Mouse (Mus musculus) gastrocnemius, adult 2 months (tissue): ENCODE data around the gene Hdac10. TPM values are rescaled to one million over a fixed set of nuclear protein-coding genes. Genes with fewer than 3 reads are reported as not detected.

Experiments used
- DNase-seq: peaks from one replicate; pipeline ENCODE4 v3.0.0; 2022
- H3K27ac ChIP-seq: fragments of 200-600 bp; 2 replicates; pipeline ENCODE4 v1.8.1; 2022; ENCODE audit warnings: mild to moderate bottlenecking
- H3K4me3 ChIP-seq: fragments of 200-600 bp; 2 replicates; pipeline ENCODE4 v1.8.1; 2022; ENCODE audit warnings: mild to moderate bottlenecking, moderate library complexity
- CTCF ChIP-seq: fragments of 200-600 bp; IDR thresholded peaks from 2 replicates; pipeline ENCODE4 v1.8.1; 2022; ENCODE audit warnings: antibody characterized with exemption, mild to moderate bottlenecking, moderate library complexity
- intact Hi-C: fragments of 180-260 bp; cut with DNase I; formaldehyde crosslinking; loops from one replicate; pipeline ENCODE4 v1.15.1; 2025
- total RNA-seq, 2 experiments: library from RNA; stranded (reverse); gene quantifications; 2 replicates each; pipeline ENCODE4 v1.2.3; 2021

Gene Hdac10
- total RNA-seq, 2 experiments from 2014 or later, result 5.9 to 6.4 TPM

DNA sequence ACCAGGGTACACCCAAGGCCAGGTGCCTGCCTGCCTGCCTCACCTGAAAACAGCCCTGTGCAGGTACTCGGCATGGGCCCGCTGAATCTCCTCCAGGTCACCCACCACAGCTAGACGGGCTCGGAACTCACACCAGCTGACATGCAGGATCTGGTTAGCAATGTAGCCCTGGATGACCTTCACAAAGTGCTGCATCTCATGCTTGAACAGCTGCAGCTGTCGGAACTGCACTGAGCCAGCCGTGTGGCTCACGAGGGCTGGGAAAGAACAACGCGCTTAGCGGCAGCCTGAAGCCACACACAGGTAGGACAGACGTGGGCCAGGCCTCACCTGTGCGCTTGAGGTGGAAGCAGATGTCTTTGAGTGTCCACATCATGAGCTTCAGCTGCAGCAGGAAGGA lies 27.7 kb downstream of the Hdac10 start:
- no peak for DNase-seq
- Histone ChIP-seq H3K4me3 (no peak overlapping the region), H3K27ac (0 out of 2 replicates have a peak overlapping the region, but pooled peaks have one; percentile 7)
- TF ChIP-seq CTCF, result no peak
- intact Hi-C loops, result no loop called here

DNA sequence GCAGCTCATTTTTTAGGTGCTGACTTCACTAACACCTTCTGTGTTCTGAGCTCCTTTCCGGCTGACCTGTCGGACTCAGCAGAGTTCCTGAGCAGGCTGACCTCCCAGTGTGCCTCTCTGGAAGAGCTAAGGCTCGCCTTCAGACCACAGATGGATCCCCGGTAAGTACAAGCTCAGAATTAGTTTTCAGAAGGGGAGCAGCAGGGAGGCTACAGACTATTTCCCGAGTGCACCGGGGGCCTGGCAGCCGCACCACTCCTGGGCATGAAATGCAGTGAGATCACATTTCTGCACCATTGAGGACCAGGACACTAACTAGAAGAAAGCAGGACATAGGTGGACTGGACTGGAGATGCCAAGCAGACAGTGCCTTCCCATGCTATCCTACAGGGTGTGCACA lies 29.9 kb downstream of the Hdac10 start:
- TF ChIP-seq CTCF, result no peak
- Histone ChIP-seq H3K27ac (peak overlapping the region; percentile 24; the same call in 1 of the 2 replicates), H3K4me3 (no peak overlapping the region)
- no peak for DNase-seq
- intact Hi-C loops, result no loop called here

DNA sequence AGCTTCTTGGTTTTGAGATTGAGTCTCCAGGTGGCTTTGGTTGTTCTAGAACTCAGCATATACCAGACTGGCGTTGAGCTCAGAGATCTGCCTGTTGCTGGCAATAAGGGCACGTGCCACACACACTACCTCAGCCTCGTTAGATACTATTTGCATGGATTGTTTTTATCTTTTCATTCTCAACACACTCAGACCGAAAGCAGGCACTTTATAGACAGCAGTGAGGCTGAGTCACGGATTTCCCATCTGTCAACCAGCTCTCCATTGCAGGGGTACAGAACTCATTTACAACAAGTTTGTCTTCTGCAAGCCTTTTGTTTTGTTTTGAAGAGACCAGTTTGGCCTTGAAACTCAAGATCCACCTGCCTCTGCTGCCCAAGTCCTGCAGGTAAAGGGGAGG lies 31.1 kb downstream of the Hdac10 start:
- TF ChIP-seq CTCF, result no peak
- DNase-seq, result no peak
- H3K27ac ChIP-seq, result no peak overlapping the region
- intact Hi-C loops, result no loop called here
- H3K4me3 ChIP-seq, result no peak overlapping the region

DNA sequence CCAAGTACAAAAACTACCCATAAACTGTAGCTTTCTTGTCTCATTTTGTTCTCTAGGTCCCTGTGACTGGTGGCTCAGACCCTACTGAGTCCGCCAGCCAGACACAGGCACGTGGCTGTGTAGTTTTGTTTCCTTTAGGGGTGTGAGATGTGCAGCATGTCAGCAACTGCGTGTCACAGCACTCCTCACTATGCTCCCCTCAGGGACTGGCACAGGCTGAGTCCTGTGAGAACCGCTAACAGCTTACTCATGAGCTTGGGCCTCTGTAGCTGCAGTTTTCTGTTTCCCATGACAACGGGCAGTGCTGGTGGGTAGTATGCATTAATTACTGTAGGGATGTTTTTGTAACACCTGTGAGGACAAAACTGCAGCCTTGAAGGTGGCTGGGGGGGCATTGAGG lies 36.3 kb downstream of the Hdac10 start:
- Histone ChIP-seq H3K27ac (no peak overlapping the region), H3K4me3 (no peak overlapping the region)
- no peak for TF ChIP-seq CTCF
- intact Hi-C loops, result no loop called here
- DNase-seq, result no peak

DNA sequence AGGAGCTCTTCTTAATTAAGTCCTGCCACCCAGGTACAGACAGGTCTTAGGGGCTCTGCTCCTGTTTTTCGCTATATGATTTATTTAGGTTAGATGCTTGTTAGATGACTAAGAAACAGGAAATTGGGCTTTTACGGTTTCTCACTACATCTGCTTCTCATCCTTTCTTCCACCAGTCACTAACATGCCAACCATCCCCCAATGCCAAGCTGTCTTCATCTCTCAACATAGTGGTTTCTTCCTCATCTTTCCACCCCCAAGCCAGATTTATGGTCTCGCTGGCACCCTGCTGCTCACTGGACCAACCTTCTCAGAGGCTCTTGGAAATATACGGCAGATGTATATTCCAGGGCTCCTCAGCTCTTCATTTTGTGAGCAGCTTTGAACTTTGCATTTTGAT lies 37.8 kb downstream of the Hdac10 start:
- no peak overlapping the region for H3K27ac ChIP-seq
- no peak for DNase-seq
- H3K4me3 ChIP-seq, result peak overlapping the region; percentile 94
- intact Hi-C loops, result no loop called here
- TF ChIP-seq CTCF, result no peak

DNA sequence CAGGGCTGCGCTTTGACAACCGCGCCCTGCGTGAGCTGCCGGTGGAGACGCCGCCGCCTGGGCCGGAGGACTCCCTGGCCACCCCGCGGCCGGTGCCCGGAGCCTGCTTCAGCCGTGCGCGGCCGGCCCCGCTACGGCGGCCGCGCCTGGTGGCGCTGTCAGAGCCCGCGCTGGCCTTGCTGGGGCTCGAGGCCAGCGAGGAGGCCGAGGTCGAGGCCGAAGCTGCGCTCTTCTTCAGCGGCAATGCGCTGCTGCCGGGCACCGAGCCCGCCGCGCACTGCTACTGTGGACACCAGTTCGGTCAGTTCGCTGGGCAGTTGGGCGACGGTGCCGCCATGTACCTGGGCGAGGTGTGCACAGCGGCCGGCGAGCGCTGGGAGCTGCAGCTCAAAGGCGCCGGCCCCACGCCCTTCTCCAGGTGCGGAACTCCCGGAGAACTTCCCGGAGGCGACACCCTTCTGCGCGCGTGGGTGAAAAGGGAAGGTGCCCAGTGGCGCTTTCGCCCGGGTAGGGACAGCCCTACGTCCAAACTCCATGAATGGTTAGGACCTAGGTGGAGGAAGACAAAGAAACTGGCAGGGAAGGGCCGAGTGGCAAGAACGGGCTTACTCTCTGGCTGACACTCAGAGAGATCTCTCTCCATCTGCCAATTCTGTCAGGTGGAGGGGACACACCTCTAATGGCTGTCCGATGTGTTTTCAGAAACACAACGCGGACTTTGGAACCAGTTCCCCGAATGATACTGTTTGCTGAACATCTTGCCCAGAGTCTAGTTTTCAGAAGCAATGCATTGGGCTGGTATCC lies 39.0 kb downstream of the Hdac10 start:
- peak; percentile 32; the same call in 1 of the 2 replicates for TF ChIP-seq CTCF
- intact Hi-C loops, result no loop called here
- Histone ChIP-seq H3K27ac (peak overlapping the region; percentile 97), H3K4me3 (peak overlapping the region; percentile 94)
- DNase-seq, result no peak

DNA sequence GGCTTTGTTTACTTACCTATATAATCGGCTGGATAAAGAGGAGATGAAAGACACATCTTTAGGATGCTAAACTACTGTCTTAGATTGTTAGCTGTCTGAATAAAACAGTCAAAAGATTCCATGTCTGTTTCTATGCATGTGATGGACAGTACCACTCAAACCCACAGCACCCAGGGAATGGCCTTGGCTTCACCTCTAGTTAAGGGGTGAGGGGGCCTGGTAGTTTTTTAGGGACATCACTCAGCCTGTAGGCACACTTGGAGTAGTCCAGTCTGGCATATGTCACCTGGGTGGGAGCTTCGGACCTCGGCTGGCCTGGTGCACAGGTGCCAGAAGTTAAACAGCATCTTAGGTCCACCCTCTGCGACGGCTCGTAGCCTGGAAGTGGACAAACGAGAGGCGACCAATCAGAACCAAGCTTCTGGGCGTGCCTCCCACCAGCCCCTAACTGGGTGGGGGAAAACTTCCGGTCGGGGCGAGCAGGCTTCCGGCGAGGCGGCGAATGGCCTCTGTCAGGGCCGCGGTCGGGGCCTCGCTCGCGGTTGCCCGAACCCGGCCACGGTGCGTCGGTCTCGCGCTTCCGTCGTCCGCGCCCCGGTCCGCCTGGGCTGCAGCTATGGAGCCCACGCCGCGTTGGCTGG lies 39.8 kb downstream of the Hdac10 start, which contains the start of gene Selenoo:
Gene Selenoo, plus strand, starts transcription at position 478 of the 641 bp plus-strand sequence.
- Histone ChIP-seq H3K4me3 (peak within 1 kb of the TSS; percentile 94), H3K27ac (peak within 1 kb of the TSS; percentile 97)
- intact Hi-C loops, result no loop called here
- DNase-seq, result peak; percentile 96
- TF ChIP-seq CTCF, result no peak

DNA sequence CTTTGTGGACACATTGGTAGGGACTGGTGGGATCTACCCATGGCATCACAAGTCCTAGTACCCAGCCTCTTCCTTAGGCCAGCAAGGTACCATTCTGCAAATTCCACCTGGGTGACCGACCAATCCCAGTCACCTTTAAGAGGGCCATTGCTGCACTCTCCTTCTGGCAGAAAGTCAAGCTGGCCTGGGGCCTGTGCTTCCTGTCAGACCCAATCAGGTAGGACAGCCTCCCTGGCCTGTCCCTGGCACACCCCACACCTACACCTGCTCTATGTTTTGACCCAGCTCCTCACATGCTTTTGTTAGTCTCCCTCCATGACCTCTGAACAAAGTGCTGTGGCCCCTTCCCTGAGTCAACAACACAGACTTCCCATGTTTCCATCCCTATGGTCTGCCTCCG lies 43.7 kb downstream of the Hdac10 start:
- Histone ChIP-seq H3K4me3 (no peak overlapping the region), H3K27ac (no peak overlapping the region)
- intact Hi-C loops, result no loop called here
- no peak for DNase-seq
- no peak for TF ChIP-seq CTCF

DNA sequence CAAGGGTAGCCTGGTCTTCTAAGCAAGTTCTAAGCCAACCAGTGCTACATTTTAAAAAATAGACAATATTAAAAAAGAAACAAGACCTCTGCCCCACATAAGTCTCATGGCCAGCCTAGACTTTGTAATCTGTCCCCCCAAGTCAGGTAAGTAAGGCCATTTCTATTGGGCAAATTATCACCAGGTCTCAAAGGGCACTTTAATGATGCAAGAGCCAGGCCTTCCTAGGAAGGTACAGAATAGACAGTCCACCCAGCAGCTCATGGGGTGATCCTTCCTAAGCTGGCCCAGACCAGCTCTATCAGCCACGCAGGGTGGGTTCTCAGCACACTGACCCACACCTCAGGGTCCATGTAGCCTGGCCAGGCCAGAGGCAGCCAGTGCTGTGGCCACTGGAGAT lies 44.6 kb downstream of the Hdac10 start:
- no peak for TF ChIP-seq CTCF
- no peak overlapping the region for H3K4me3 ChIP-seq
- intact Hi-C loops, result no loop called here
- no peak for DNase-seq
- no peak overlapping the region for H3K27ac ChIP-seq

DNA sequence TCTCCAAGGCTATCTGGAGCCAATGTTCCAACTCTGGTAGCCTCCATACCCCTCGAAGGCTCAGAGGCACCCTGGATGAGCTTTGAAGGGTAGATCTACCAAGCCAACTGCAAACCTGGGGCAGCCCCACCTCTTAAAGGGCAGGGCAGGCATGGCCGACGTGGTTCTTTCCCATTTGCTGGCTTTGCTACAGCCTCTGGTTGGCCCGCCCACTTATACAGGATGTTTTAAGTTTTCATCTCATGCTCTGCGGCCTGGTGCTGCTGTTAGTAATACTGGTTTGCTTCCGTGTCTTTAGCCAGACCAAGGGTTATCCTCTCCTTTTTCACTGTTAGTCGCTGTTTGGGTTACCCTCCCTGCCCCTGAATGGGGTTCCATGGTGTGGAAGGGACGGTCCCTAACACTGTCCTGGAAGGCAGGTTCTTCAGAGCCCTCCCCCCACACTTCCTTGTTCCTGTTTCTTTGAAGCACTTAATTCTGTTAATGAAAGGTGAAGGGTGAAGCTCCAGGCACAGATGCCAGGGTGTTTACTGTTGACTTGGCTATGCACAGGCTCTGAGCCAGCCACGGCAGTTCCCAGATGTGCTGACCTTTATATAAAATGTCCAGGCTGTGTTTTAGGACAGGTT lies 50.2 kb downstream of the Hdac10 start:
- TF ChIP-seq CTCF, result no peak
- intact Hi-C loops, result loop anchor here (5.0 kb wide), 2 partner anchors 134 to 256 kb away; partner anchors contain the start of gene Ppp6r2
- peak overlapping the region; percentile 94 for H3K27ac ChIP-seq
- peak; percentile 55 for DNase-seq
- H3K4me3 ChIP-seq, result peak overlapping the region; percentile 96

DNA sequence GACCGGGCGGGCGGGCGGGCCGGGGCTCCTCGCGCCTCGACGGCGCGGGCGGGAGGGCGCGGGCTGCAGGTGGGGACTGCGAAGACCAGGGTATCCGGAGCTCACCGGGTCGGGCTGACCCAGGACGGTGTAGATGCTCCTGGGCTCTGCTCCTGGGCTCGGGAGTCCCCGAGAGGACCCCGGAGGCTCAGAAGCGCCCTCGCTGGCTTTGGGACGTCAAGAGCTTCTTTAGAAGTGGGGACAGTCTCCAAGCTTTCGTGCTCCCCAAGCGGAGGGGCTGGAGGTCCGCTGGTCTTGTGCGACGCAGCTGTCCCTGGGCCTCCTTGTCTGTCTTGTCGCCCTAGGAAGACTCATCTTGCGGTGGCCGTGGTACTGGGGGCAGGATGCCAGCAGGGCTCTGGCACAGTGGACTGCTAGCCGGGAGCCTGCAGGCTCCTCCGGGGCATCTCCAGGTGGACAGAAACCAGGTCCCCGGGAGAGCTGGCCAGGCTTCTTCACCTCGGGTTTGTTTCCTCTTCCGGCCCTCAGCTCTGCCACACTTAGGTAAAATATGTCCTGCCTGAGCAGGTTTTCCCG lies 52.3 kb downstream of the Hdac10 start:
- peak; percentile 83 for DNase-seq
- Histone ChIP-seq H3K4me3 (peak overlapping the region; percentile 96), H3K27ac (peak overlapping the region; percentile 94)
- intact Hi-C loops, result loop anchor here (5.0 kb wide), 2 partner anchors 136 to 254 kb away; partner anchors contain the start of gene Ppp6r2
- TF ChIP-seq CTCF, result no peak

DNA sequence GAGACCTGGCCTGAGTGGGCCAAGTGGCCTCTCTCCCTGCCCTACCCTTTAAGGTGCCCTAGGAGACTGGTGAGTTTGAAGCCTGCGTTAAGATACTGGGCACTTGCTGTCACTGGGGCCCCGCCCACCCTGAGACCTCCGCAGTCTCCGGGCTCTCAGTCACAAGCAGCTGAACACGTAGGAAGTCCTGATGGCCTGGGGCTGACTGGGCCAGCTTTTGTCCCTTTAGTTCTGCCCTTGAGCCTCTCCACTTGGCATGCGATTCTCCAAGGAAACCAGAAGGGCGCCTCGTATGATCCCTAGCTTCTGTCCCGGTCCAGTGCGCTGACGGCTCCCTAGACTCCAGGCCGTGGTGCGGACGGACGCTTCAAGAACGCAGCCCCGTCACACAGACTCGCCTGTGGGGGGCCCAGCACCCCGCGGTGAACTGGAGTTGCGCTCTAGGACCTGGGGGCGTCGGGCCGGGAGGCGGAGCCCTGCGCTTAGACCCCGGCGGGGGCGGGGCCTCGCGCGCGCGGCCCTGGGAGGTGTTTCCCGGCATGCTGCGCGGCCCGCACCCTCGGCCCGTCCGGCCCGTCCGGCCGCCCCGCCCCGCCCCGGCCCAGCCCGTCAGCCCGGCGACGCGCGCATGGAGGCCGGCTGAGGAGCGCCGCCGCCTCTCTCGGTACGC lies 52.9 kb downstream of the Hdac10 start:
- H3K4me3 ChIP-seq, result peak overlapping the region; percentile 96
- intact Hi-C loops, result loop anchor here (5.0 kb wide), 2 partner anchors 137 to 253 kb away; partner anchors contain the start of gene Ppp6r2
- peak; percentile 27; the same call in 1 of the 2 replicates for TF ChIP-seq CTCF
- DNase-seq, result peak; percentile 95
- peak overlapping the region; percentile 94 for H3K27ac ChIP-seq
